Mouse (Mus musculus) frontal cortex, adult (tissue): ENCODE measurements around the gene Stambp.
"Not testable (repeated sequence)": the region's sequence is repeated elsewhere in the genome, so short reads cannot be mapped to it uniquely, and the experiment has no call there.

Source experiments
- ATAC-seq: cut with Nextera tagmentation; 2 replicates; pipeline ENCODE4 v1.9.2; 2017; ENCODE audit warnings: mild to moderate bottlenecking, moderate library complexity, mixed read lengths; ENCODE audit not compliant: low TSS enrichment

Gene Stambp

GRCm38 (mm10) chr6:83572671-83573070, at the start of gene Stambp:
TSS of gene Stambp (minus strand) at chr6:83572729.
- peak; percentile 26; the same call in 1 of the 2 replicates for ATAC-seq

- peak; percentile 72 for ATAC-seq
Measured at GRCm38 (mm10) chr6:83619955-83620354, 47.4 kb upstream of the Stambp start.

- no peak for ATAC-seq
Measured at GRCm38 (mm10) chr6:83617581-83618335, 45.2 kb upstream of the Stambp start.

- no peak; the same call in 1 of the 2 replicates for ATAC-seq
Measured at GRCm38 (mm10) chr6:83616512-83616911, 44.0 kb upstream of the Stambp start.

- no peak for ATAC-seq
Measured at GRCm38 (mm10) chr6:83614469-83614868, 41.9 kb upstream of the Stambp start.

GRCm38 (mm10) chr6:83612976-83613375, 40.4 kb upstream of the Stambp start:
- no peak for ATAC-seq

- ATAC-seq, result no peak
Measured at GRCm38 (mm10) chr6:83599636-83600174, 27.2 kb upstream of the Stambp start.

GRCm38 (mm10) chr6:83599060-83599550, 26.6 kb upstream of the Stambp start:
- no peak for ATAC-seq

GRCm38 (mm10) chr6:83598646-83599045, 26.1 kb upstream of the Stambp start:
- ATAC-seq, result peak; percentile 55; the same call in 1 of the 2 replicates

GRCm38 (mm10) chr6:83597988-83598387, 25.5 kb upstream of the Stambp start:
- no peak for ATAC-seq

GRCm38 (mm10) chr6:83595035-83595434, 22.5 kb upstream of the Stambp start:
- ATAC-seq, result no peak

- ATAC-seq, result no peak
Measured at GRCm38 (mm10) chr6:83593896-83594295, 21.4 kb upstream of the Stambp start.

- ATAC-seq, result peak; percentile 50; the same call in 1 of the 2 replicates
Measured at GRCm38 (mm10) chr6:83592051-83592450, 19.5 kb upstream of the Stambp start.

GRCm38 (mm10) chr6:83590301-83590700, 17.8 kb upstream of the Stambp start:
- ATAC-seq, result no peak

GRCm38 (mm10) chr6:83587191-83587590, 14.7 kb upstream of the Stambp start:
- ATAC-seq, result not testable (repeated sequence)

- not testable (repeated sequence) for ATAC-seq
Measured at GRCm38 (mm10) chr6:83585328-83585727, 12.8 kb upstream of the Stambp start.

GRCm38 (mm10) chr6:83583591-83583990, 11.1 kb upstream of the Stambp start:
- ATAC-seq, result no peak

GRCm38 (mm10) chr6:83582938-83583270, 10.4 kb upstream of the Stambp start:
- peak; percentile 90 for ATAC-seq

- no peak; the same call in 1 of the 2 replicates for ATAC-seq
Measured at GRCm38 (mm10) chr6:83582135-83582937, 9.8 kb upstream of the Stambp start.

- no peak for ATAC-seq
Measured at GRCm38 (mm10) chr6:83577534-83577933, 5.0 kb upstream of the Stambp start.

- no peak for ATAC-seq
Measured at GRCm38 (mm10) chr6:83575609-83576008, 3.1 kb upstream of the Stambp start.
